In genomic region chr10:96033356-96033984, GRCm38 (mm10) we compare ENCODE assay signal across 8 mouse cellular contexts.
DNase-seq lines count a peak whose midpoint lies in the region; ATAC-seq lines count a peak whose summit lies in the region.

No protein-coding gene starts in this region.

- peak; percentile 34 for DNase-seq in urinary bladder, postnatal 14 days (ENCODE audit: low spot score)
- no peak for DNase-seq in urinary bladder, adult 2 months (ENCODE audit: low spot score)
- peak; percentile 17 for DNase-seq in c-Kit-positive CD71-negative TER-119-negative erythroid progenitor cells, embryonic 14.5 days (ENCODE audit: low read depth)
- peak; percentile 42 for DNase-seq in kidney, adult 9 months
- no peak for DNase-seq in liver, embryonic 11.5 days (ENCODE audit: low spot score)
- peak; percentile 43 for DNase-seq in neural tube, embryonic 11.5 days (ENCODE audit: low spot score)
- no peak for DNase-seq in spleen, postnatal 10 days (ENCODE audit: low spot score in 2 of 2)

- no peak overlapping the region for H3K9ac ChIP-seq in forebrain, embryonic 13.5 days
- H3K9ac ChIP-seq in liver, embryonic 11.5 days (ENCODE audit: low read depth, low read length): no peak overlapping the region
- H3K9ac ChIP-seq in neural tube, embryonic 11.5 days (ENCODE audit: low read length): no peak overlapping the region

- H3K27ac ChIP-seq in forebrain, embryonic 13.5 days: no peak overlapping the region
- no peak overlapping the region for H3K27ac ChIP-seq in liver, embryonic 11.5 days (ENCODE audit: low read depth, low read length)
- no peak overlapping the region for H3K27ac ChIP-seq in neural tube, embryonic 11.5 days (ENCODE audit: low read depth, low read length)

- H3K36me3 ChIP-seq in forebrain, embryonic 13.5 days (ENCODE audit: poor library complexity, severe bottlenecking): peaks cover under 1% of the 10 kb centered on the region; the same call in 1 of the 2 replicates
- H3K36me3 ChIP-seq in liver, embryonic 11.5 days (ENCODE audit: control insufficient read depth, insufficient read depth, low read length): peaks cover 2% of the 10 kb centered on the region; the same call in 1 of the 2 replicates
- H3K36me3 ChIP-seq in neural tube, embryonic 11.5 days (ENCODE audit: control insufficient read depth, insufficient read depth, low read length): no peaks in the 10 kb centered on the region

- H3K4me2 ChIP-seq in forebrain, embryonic 13.5 days: no peak overlapping the region
- no peak overlapping the region for H3K4me2 ChIP-seq in liver, embryonic 11.5 days
- no peak overlapping the region for H3K4me2 ChIP-seq in neural tube, embryonic 11.5 days (ENCODE audit: low read depth)

- H3K4me1 ChIP-seq in forebrain, embryonic 13.5 days: no peaks in the 10 kb centered on the region
- no peaks in the 10 kb centered on the region for H3K4me1 ChIP-seq in liver, embryonic 11.5 days (replicated peaks; ENCODE audit: control insufficient read depth, insufficient read depth, low read length)
- no peaks in the 10 kb centered on the region for H3K4me1 ChIP-seq in neural tube, embryonic 11.5 days (ENCODE audit: control insufficient read depth, insufficient read depth, low read length)

- H3K9me3 ChIP-seq in forebrain, embryonic 13.5 days (replicated peaks): no peaks in the 10 kb centered on the region
- no peaks in the 10 kb centered on the region for H3K9me3 ChIP-seq in liver, embryonic 11.5 days (ENCODE audit: control insufficient read depth, low read length)
- no peaks in the 10 kb centered on the region for H3K9me3 ChIP-seq in neural tube, embryonic 11.5 days (ENCODE audit: control insufficient read depth, low read length)

- peak; percentile 86 for ATAC-seq in forebrain, embryonic 13.5 days
- 0 out of 2 replicates have a peak, but pooled peaks have one; percentile 45 for ATAC-seq in liver, embryonic 11.5 days (replicated peaks; ENCODE audit: low FRiP score)
- ATAC-seq in neural tube, embryonic 11.5 days (ENCODE audit: insufficient read depth, low FRiP score, low TSS enrichment): no peak

- 47% methylated on average over 10 of the region's 10 CpGs for WGBS in forebrain, embryonic 13.5 days
- WGBS in liver, embryonic 11.5 days: 64% methylated on average over 10 of the region's 10 CpGs
- 47% methylated on average over 10 of the region's 10 CpGs for WGBS in neural tube, embryonic 11.5 days

- no peak overlapping the region for H3K4me3 ChIP-seq in forebrain, embryonic 13.5 days
- H3K4me3 ChIP-seq in liver, embryonic 11.5 days (ENCODE audit: low read depth, low read length): no peak overlapping the region
- no peak overlapping the region for H3K4me3 ChIP-seq in neural tube, embryonic 11.5 days (ENCODE audit: low read depth, low read length)

- H3K27me3 ChIP-seq in forebrain, embryonic 13.5 days: no peaks in the 10 kb centered on the region
- H3K27me3 ChIP-seq in liver, embryonic 11.5 days (replicated peaks; ENCODE audit: control insufficient read depth, insufficient read depth, low read length): no peaks in the 10 kb centered on the region
- no peaks in the 10 kb centered on the region for H3K27me3 ChIP-seq in neural tube, embryonic 11.5 days (ENCODE audit: control insufficient read depth, insufficient read depth, low read length)

Comparison
In these comparisons a context has a peak if more than half of its experiments do, and no peak if none do; other contexts are left out.
1. DNase-seq: peak in urinary bladder, postnatal 14 days (single experiment), c-Kit-positive CD71-negative TER-119-negative erythroid progenitor cells, embryonic 14.5 days (single experiment), kidney, adult 9 months (single experiment) and neural tube, embryonic 11.5 days (single experiment); none in urinary bladder, adult 2 months (single experiment), liver, embryonic 11.5 days (single experiment) and spleen, postnatal 10 days (0 of 2).